Mouse (Mus musculus) midbrain, postnatal 0 days (tissue): Measurements from ENCODE around the gene Polr2e. TPM values are rescaled to one million over a fixed set of nuclear protein-coding genes. Genes with fewer than 3 reads are reported as not detected.

Experiments
- ATAC-seq: fragments of 200-750 bp; cut with Nextera tagmentation; 2 replicates; pipeline ENCODE4 v1.8.0; 2017; ENCODE audit warnings: moderate number of reproducible peaks, mild to moderate bottlenecking, moderate TSS enrichment, moderate library complexity; ENCODE audit not compliant: low FRiP score
- DNase-seq: peaks from one replicate; pipeline ENCODE4 v3.0.0-alpha.2; 2015; ENCODE audit warnings: low spot score
- H3K27ac ChIP-seq: fragments of 300-500 bp; sonication (generic); 2 replicates; pipeline ENCODE4 v1.5.1; 2014; ENCODE audit warnings: low read depth, mild to moderate bottlenecking, low read length, mixed read lengths
- H3K27me3 ChIP-seq: fragments of 300-500 bp; sonication (generic); 2 replicates; pipeline ENCODE4 v1.6.1; 2014; ENCODE audit warnings: low read length, control low read depth, mixed read lengths; ENCODE audit not compliant: insufficient read depth
- H3K36me3 ChIP-seq: fragments of 300-500 bp; sonication (generic); 2 replicates; pipeline ENCODE4 v1.6.1; 2014; ENCODE audit warnings: low read length, control low read depth, mixed read lengths; ENCODE audit not compliant: insufficient read depth
- H3K4me1 ChIP-seq: fragments of 300-500 bp; sonication (generic); 2 replicates; pipeline ENCODE4 v1.6.1; 2014; ENCODE audit warnings: mild to moderate bottlenecking, control low read depth, antibody characterized with exemption, low read length, mixed read lengths; ENCODE audit not compliant: insufficient read depth
- H3K4me2 ChIP-seq: fragments of 300-500 bp; sonication (generic); 2 replicates; pipeline ENCODE4 v1.6.1; 2014; ENCODE audit warnings: low read depth, mild to moderate bottlenecking, low read length, mixed read lengths; ENCODE audit not compliant: poor library complexity, severe bottlenecking
- H3K4me3 ChIP-seq: fragments of 300-500 bp; sonication (generic); 2 replicates; pipeline ENCODE4 v1.5.1; 2014; ENCODE audit warnings: low read depth, mild to moderate bottlenecking, low read length, moderate library complexity
- H3K9ac ChIP-seq: fragments of 300-500 bp; sonication (generic); replicated peaks from 2 replicates; pipeline ENCODE4 v1.6.1; 2014; ENCODE audit warnings: mild to moderate bottlenecking, low read length, moderate library complexity, mixed read lengths; ENCODE audit not compliant: poor library complexity, severe bottlenecking
- H3K9me3 ChIP-seq: fragments of 300-500 bp; sonication (generic); 2 replicates; pipeline ENCODE4 v1.6.1; 2016; ENCODE audit warnings: low read length, control low read depth
- CTCF ChIP-seq: IDR thresholded peaks from 2 replicates; pipeline ENCODE4 v1.5.1; 2016; ENCODE audit warnings: antibody characterized with exemption, mild to moderate bottlenecking
- WGBS: fragments of 180-500 bp; shearing (Covaris S2); extraction: QIAGEN DNeasy Blood & Tissue Kit; methylation state at CpG from one replicate; pipeline ENCODE4 v1.1.7; 2014; 5-methylcytosine and 5-hydroxymethylcytosine counted together
- polyA plus RNA-seq: library from polyadenylated mRNA; unstranded; fragments of >200 nt; fragmentation: Nextera tagmentation; extraction: Ambion mirVana; gene quantifications from 2 replicates; pipeline ENCODE4 v1.2.1, GENCODE M21; 2015
- total RNA-seq: library from RNA; depleted of rRNA; stranded (reverse); fragments of >200 nt; gene quantifications from 2 replicates; pipeline ENCODE4 v1.2.3, GENCODE M21; 2014

Polr2e gene
- total and polyA plus RNA-seq, 2 experiments from 2014 or later = 66.4 to 126 TPM

GRCm38 (mm10) chr10:80027681-80028520 lies 11.7 kb downstream of the Polr2e start:
- H3K27ac ChIP-seq = no peak overlapping the region
- H3K4me3 ChIP-seq = no peak overlapping the region
- no peaks in the 10 kb centered on the region for H3K27me3 ChIP-seq
- H3K36me3 ChIP-seq = no peaks in the 10 kb centered on the region
- WGBS = 77% methylated on average over 20 of the region's 20 CpGs
- no peak for DNase-seq
- ATAC-seq = no peak
- no peaks in the 10 kb centered on the region for H3K9me3 ChIP-seq
- no peak for TF ChIP-seq CTCF
- no peak overlapping the region for H3K9ac ChIP-seq
- no peaks in the 10 kb centered on the region for H3K4me1 ChIP-seq
- H3K4me2 ChIP-seq = no peak overlapping the region

- whole genome bisulfite sequencing = 68% methylated on average over 12 of the region's 12 CpGs
- H3K9me3 ChIP-seq = no peaks in the 10 kb centered on the region
- no peaks in the 10 kb centered on the region for H3K4me1 ChIP-seq
- H3K4me2 ChIP-seq = no peak overlapping the region
- H3K27ac ChIP-seq = no peak overlapping the region
- no peak for TF ChIP-seq CTCF
- ATAC-seq = no peak; the same call in 1 of the 2 replicates
- H3K9ac ChIP-seq = no peak overlapping the region
- no peak for DNase-seq
- no peak overlapping the region for H3K4me3 ChIP-seq
- H3K27me3 ChIP-seq = no peaks in the 10 kb centered on the region
- H3K36me3 ChIP-seq = no peaks in the 10 kb centered on the region
Observed at GRCm38 (mm10) chr10:80025889-80026288, 13.7 kb downstream of the Polr2e start.

GRCm38 (mm10) chr10:80025463-80025862 lies 14.1 kb downstream of the Polr2e start:
- WGBS = 82% methylated on average over 10 of the region's 10 CpGs
- no peaks in the 10 kb centered on the region for H3K9me3 ChIP-seq
- ATAC-seq = no peak
- no peaks in the 10 kb centered on the region for H3K4me1 ChIP-seq
- TF ChIP-seq CTCF = no peak
- H3K27ac ChIP-seq = no peak overlapping the region
- H3K4me2 ChIP-seq = no peak overlapping the region
- H3K4me3 ChIP-seq = no peak overlapping the region
- H3K36me3 ChIP-seq = no peaks in the 10 kb centered on the region
- DNase-seq = no peak
- H3K27me3 ChIP-seq = no peaks in the 10 kb centered on the region
- H3K9ac ChIP-seq = no peak overlapping the region

- Histone ChIP-seq H3K27ac (no peak overlapping the region), H3K36me3 (no peaks in the 10 kb centered on the region), H3K4me3 (no peak overlapping the region), H3K9ac (no peak overlapping the region), H3K27me3 (no peaks in the 10 kb centered on the region; the same call in 1 of the 2 replicates), H3K4me1 (no peaks in the 10 kb centered on the region), H3K4me2 (no peak overlapping the region), H3K9me3 (no peaks in the 10 kb centered on the region)
- ATAC-seq (no peak), DNase-seq (no peak)
- no peak for TF ChIP-seq CTCF
- WGBS = 60% methylated on average over 4 of the region's 4 CpGs
Observed at GRCm38 (mm10) chr10:80025044-80025347, 14.6 kb downstream of the Polr2e start.

GRCm38 (mm10) chr10:80024229-80025043 lies 15.2 kb downstream of the Polr2e start:
- H3K9ac ChIP-seq = no peak overlapping the region
- H3K4me3 ChIP-seq = no peak overlapping the region
- H3K9me3 ChIP-seq = no peaks in the 10 kb centered on the region
- H3K27ac ChIP-seq = no peak overlapping the region
- no peak overlapping the region for H3K4me2 ChIP-seq
- ATAC-seq (no peak), DNase-seq (no peak)
- 81% methylated on average over 15 of the region's 15 CpGs for WGBS
- H3K27me3 ChIP-seq = peaks cover 6% of the 10 kb centered on the region
- H3K4me1 ChIP-seq = no peaks in the 10 kb centered on the region
- no peaks in the 10 kb centered on the region for H3K36me3 ChIP-seq
- TF ChIP-seq CTCF = no peak

GRCm38 (mm10) chr10:80023758-80024157 lies 15.8 kb downstream of the Polr2e start:
- no peak for TF ChIP-seq CTCF
- H3K9me3 ChIP-seq = no peaks in the 10 kb centered on the region
- H3K27me3 ChIP-seq = peaks cover 6% of the 10 kb centered on the region
- no peak overlapping the region for H3K4me2 ChIP-seq
- no peak overlapping the region for H3K4me3 ChIP-seq
- DNase-seq (no peak), ATAC-seq (no peak)
- no peak overlapping the region for H3K9ac ChIP-seq
- H3K36me3 ChIP-seq = no peaks in the 10 kb centered on the region
- H3K27ac ChIP-seq = no peak overlapping the region
- H3K4me1 ChIP-seq = no peaks in the 10 kb centered on the region
- WGBS = 88% methylated on average over 5 of the region's 5 CpGs
